Mouse (Mus musculus) liver, adult 2 months (tissue): Measurements from ENCODE around the gene Gab2.

Source experiments
- CTCF ChIP-seq: fragments of 200-500 bp; IDR thresholded peaks from 2 replicates; pipeline ENCODE4 v1.5.1; 2011; ENCODE audit warnings: low read depth, low read length, control low read depth
- POLR2A ChIP-seq: fragments of 200-500 bp; IDR thresholded peaks from 2 replicates; pipeline ENCODE4 v1.6.1; 2011; ENCODE audit warnings: low read length, control low read depth; ENCODE audit not compliant: insufficient read depth; ENCODE audit errors: extremely low read depth

DNA sequence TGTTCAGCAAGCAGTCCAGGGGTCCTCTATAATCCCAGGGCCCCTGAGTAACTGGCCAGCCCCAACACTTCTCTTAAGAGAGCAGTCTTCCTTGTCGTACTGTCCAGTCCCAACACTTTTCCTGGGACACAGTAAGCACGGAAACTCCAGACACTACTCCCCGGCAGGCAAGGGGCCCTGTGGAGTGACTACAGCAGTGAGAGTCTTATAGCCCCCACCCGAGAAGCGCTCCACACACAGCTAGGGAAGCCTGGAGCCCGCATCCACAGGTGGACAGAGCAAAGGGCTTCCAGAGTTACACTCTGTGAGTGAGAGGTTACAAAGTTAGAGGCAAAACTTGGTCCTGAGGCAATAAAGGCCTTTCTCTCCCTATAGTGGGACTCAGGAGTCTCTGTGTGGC, 268.1 kb downstream of the Gab2 start:
- TF ChIP-seq POLR2A (no peak), CTCF (no peak)
